Mouse (Mus musculus) right cerebral cortex, postnatal 25 days (tissue): ENCODE data around the gene Bex3.
"Not testable (repeated sequence)": the region's sequence is repeated elsewhere in the genome, so short reads cannot be mapped to it uniquely, and the experiment has no call there.

Source experiments
- DNase-seq: peaks from one replicate; pipeline ENCODE4 v3.0.0; 2022

Gene Bex3

DNA sequence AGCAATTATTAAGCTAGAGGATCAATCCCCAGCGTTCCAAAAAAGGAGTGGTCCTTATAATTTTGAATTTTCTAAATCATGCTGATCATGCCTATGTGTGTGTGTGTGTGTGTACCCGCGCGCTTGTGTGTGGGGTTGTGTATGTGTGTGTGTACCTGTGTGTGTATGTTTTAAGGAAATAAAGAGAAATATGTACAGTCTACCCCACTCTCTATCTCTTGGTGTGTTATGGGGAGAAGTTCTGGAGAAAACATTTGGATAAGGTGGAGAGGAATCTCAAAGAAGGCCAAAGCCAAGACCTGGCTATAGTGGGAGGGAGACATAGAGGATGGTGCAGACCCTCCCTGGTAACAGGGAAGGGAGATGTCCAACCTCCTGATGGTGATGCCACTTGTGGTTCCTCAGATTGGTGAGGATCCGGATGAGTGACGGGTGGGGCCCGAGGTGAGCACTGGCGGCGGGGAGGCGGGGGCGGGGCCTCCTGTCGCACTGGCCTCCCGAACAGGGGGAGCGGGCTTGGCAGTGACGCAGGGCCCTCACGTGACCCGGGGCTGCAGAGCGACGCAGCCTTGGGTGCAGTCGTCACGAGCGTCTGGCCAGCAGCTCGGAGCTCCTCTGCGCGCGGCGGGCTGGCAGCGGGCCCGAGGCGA, at the start of gene Bex3:
Bex3 (plus strand) TSS at position 511 of the 650 bp plus-strand sequence.
- DNase-seq: peak; percentile 38

DNA sequence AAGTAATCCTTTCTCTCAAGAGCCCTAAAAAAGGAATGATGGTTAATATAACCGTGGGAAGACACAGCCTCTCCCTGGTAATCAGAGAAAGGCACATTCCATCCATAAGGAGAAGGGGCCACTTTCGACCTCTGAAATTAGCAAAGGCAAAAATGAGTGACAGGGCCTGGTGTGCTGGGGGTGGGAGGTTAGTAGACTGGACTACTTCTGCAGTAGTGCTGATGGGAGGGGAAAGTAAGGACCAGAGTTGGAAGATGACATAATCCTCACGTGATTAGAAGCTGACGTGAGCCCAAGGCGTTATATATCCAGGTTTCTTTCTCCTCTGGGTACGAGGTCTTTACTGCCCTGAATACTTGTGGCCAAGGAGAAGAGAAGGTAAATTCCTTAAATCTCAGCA, 46.3 kb upstream of the Bex3 start:
- DNase-seq: no peak

DNA sequence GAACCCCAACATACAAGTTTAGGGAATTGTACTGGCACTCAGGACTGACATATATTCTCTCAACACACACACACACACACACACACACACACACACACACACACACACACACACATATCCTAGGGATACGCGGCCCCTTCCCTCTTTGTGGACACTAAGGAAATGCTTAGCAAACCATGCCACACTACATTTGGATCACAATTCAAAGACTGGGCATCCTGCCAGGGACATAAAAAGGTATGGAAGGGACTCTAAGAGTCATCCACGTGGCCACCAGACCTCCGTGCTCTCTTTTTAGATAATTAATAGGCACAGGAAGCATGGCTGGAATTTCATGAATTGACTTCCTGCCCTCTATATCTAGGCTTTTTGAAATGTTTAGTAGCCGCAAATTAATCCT, 42.3 kb upstream of the Bex3 start:
- no peak for DNase-seq

DNA sequence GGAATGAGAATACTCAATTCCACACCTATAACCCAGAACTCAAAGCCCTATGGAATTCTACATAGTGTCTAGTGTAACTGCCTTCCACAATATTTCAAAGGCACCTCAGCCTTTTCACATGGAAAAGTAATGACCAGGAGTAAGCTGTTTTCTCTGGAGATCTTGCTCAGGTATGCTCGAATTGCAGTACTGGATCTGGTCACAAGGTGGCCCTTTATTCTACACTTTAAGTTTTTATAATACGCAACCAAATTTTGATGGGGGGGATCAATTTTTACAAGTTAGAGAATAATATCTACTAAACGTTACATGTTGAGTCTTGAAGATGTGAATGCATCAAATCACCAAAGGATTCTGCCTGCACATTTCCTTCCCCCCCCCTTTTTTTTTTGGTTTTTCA, 31.9 kb upstream of the Bex3 start:
- no peak for DNase-seq

GRCm38 (mm10) chrX:136243181-136243580, 26.9 kb upstream of the Bex3 start:
- DNase-seq: no peak

DNA sequence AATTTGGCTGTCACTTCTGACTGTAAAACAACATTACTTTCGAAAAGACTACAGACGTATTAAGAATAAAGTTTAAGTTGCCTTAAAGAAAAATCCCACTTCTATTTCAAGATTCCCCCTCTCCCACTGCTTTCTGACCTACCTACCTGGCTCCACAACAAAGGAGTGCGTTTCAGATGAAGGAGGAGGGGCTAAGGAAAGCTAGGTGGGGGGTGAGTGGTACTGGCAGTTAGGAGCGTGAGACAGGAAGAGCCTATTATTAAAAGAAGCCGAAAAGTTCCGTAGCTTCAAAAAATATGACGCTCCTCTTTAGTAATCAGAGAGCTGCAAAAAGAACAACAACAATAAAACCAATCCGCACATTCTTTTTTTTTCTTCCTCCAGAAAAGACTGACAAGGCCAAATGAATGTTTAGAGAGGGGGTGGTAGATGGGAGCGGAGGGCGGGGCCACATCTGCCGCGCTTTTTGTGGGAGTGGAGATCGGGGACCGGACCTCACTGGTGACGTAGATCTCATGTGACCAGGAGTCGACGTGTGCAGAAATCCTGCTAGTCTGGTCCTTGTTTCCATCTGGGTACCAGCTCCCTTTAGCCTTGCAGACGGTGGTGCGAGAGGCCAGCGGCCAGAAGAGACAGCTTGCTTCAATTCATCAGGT, 25.4 kb upstream of the Bex3 start, which contains the start of gene Tceal9:
Tceal9 (plus strand) TSS at position 506 of the 656 bp plus-strand sequence.
- peak; percentile 66 for DNase-seq

DNA sequence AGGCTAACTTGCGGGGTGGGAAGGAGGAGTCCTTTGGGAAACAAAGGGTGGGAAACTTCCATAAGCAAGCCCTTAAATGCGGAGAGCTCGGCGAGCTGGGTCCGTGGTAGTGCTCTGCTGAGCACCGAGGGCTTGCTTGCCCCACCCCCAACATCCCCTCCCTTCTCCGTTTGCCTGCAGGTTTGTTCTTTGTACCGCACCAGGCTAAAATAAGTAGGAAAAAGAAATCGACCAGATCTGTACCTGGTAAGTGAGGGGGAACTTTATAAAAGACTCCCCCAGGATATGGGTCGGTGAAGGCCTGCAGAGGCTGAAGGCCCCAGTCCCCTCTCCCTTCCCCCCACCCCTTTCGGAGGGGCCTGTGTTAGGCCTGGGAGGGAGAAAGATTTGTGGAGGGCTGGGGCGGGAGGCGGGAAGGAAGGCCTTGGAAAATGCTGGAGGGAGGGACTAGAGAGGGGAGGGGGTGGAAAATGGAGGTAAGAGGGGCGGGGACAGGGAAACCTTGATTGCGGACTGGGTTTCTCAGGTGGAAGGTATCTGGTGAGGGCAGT, 24.5 kb upstream of the Bex3 start:
- DNase-seq: peak; percentile 15

- no peak for DNase-seq
Observed at GRCm38 (mm10) chrX:136248811-136249210, 21.2 kb upstream of the Bex3 start.

DNA sequence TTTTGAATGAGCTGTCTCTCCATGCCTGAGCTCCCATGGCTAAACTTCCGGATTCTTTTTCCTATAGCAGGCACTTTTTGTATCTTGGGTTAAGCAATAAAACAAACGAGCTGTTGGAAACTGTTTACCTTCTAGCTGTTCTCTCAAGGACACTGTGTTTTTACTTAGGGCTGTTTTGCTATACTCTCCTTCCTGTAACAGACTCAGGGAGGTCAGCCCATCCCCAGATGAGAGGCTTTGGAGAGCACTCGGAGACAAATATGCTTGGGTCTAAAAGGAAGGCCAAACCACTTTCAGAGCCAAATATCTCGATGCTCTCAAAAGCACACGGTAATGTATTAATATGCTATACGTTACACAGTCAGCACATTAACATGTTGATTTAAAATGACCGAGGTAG, 20.4 kb upstream of the Bex3 start:
- DNase-seq: no peak

- no peak for DNase-seq
Observed at GRCm38 (mm10) chrX:136252023-136252729, 17.9 kb upstream of the Bex3 start.

- DNase-seq: no peak
Observed at GRCm38 (mm10) chrX:136267720-136268119, 2.3 kb upstream of the Bex3 start.

DNA sequence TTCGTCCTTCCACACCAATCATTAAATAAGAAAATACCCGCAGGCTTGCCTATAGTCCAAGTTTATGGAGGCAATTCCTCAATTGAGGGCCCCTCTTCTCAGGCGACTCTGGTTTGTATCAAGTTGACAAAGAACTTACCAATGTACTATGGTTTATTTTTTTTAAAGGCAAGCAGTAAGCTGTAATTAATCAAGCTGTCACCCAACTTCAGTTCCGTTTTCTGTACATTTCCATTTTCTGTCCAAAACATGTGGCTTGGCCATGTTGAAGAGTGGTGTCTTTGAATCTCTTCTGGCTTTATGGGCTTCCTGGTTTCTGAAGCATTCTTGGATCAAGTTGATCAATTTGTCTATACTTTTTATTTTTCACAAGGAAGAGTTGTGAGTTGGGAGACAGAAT, 1.9 kb upstream of the Bex3 start:
- DNase-seq: no peak

GRCm38 (mm10) chrX:136270393-136271111, 499 bp downstream of the Bex3 start:
- DNase-seq: not testable (repeated sequence)

DNA sequence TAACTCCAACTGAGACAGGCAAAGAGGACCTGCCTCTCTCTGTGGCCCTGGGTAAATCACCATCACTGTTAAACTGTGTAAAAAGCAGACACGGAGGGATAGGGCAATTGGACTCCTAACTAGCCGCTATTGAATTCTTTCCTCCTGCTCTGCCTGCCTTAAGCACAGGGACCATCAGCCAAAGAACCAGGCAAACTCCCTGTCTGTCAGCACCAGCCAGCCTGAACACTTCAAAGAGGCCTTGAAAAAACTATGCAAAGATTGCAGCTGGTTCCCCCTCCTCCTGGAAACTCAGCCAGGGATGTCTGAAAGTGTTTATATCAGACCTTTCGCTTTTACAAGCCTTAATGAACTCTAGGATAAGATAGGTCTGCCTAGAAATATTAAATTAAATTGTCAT, 4.5 kb downstream of the Bex3 start:
- DNase-seq: no peak

- no peak for DNase-seq
Observed at GRCm38 (mm10) chrX:136275386-136275785, 5.3 kb downstream of the Bex3 start.

DNA sequence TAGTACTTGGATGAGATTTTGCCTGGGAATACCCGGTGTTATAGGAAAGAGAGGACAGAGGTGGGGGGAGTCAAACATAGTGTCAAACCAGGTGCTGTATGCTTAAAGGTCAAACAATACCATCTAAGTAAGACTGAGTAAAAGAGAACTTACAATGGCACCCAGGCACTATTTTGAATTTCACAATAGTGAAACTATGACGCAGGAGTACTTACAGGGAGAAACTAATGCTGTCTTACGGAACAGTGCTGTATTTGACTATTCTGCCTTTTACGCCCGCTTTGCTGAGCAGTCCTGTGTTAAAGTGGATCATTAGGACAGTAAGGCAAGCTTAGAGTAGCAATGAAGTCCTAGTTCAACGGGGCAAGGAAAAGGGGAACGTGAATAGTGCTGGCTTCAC, 7.5 kb downstream of the Bex3 start:
- DNase-seq: no peak

DNA sequence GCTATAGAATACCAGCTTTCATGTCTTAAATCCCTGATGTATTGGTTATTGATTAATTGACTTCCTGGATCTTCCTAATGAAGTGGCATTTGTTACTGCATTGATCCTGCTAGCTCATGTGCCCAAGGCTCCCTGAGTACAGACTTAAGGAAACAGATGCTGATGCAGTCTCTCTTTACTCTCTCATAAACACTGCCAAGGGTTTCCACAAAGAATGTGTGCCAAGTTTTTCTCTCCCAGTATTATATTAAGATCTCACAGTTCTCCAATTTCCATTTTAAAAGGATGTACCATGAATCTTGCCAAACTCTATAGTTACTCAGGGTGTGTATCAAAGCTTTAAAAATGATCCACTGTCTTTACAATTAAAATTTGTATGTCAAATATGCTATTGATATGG, 8.3 kb downstream of the Bex3 start:
- DNase-seq: no peak

- DNase-seq: peak; percentile 5
Observed at GRCm38 (mm10) chrX:136279410-136279809, 9.4 kb downstream of the Bex3 start.

GRCm38 (mm10) chrX:136290817-136291281, 20.8 kb downstream of the Bex3 start:
- DNase-seq: peak; percentile 33

GRCm38 (mm10) chrX:136304295-136304694, 34.2 kb downstream of the Bex3 start:
- no peak for DNase-seq

- no peak for DNase-seq
Observed at GRCm38 (mm10) chrX:136306196-136306595, 36.1 kb downstream of the Bex3 start.

DNA sequence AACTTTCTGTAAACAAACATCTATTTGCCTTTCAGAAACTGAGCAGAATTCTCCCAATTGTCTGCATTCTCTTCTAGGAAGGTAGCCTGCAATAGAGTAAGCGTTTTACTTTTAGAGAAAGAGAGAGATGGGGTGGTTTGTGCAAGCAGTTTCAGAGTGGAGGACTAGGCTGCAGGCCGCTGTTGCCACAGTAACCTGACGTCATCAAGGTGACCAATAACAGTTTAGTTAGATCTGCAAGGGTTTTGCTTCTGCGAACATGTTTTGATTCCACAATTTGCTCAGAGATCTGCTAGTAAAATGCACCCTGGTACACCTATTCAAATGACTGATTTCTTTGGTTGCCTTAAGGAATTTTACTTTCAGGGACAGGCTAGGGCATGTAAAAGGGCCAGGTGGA, 43.2 kb downstream of the Bex3 start:
- DNase-seq: peak; percentile 8
